ENCODE assay signal across 8 mouse cellular contexts in genomic region chr2:125214592-125214991, GRCm38 (mm10). TPM values are rescaled to one million over a fixed set of nuclear protein-coding genes. Genes with fewer than 3 reads are reported as not detected.
DNase-seq lines count a peak whose midpoint lies in the region; ATAC-seq and TF ChIP-seq lines count a peak whose summit lies in the region.

No protein-coding gene starts in this region.

- 2% methylated on average over 3 of the region's 3 CpGs for WGBS in liver, postnatal 0 days (ENCODE audit: insufficient replicate concordance)

- no peak for TF ChIP-seq EP300 in CH12.LX (IDR thresholded peaks at IDR 0.05; ENCODE audit: low read length)
- TF ChIP-seq EP300 in liver, postnatal 0 days (IDR thresholded peaks at IDR 0.05; ENCODE audit: low read depth) = no peak

- no peak for TF ChIP-seq POLR2A in CH12.LX (IDR thresholded peaks at IDR 0.05; ENCODE audit: low read depth, low read length)
- no peak for TF ChIP-seq POLR2A in cortical plate, adult 2 months (IDR thresholded peaks at IDR 0.05; ENCODE audit: extremely low read depth, insufficient read depth, low read length)

- TF ChIP-seq CTCF in CH12.LX (conservative IDR thresholded peaks at IDR 0.05 in 1 of 2, IDR thresholded peaks at IDR 0.05 in 1 of 2; ENCODE audit: low read depth in 2 of 2, low read length in 2 of 2) = peak; percentile 78 to 79
- peak; percentile 71 for TF ChIP-seq CTCF in cortical plate, adult 2 months (IDR thresholded peaks at IDR 0.05; ENCODE audit: extremely low read depth, insufficient read depth, low read length)
- peak; percentile 81 for TF ChIP-seq CTCF in liver, postnatal 0 days (IDR thresholded peaks at IDR 0.05; ENCODE audit: low read depth)

- H3K79me2 ChIP-seq in CH12.LX (replicated peaks; ENCODE audit: control insufficient read depth, extremely low read depth, insufficient read depth, poor library complexity, severe bottlenecking) = no peaks in the 10 kb centered on the region

- no peaks in the 10 kb centered on the region for H3K9me3 ChIP-seq in CH12.LX (replicated peaks; ENCODE audit: low read length)
- H3K9me3 ChIP-seq in liver, postnatal 0 days (ENCODE audit: low read length) = no peaks in the 10 kb centered on the region

- no peaks in the 10 kb centered on the region for H3K27me3 ChIP-seq in CH12.LX (replicated peaks)
- H3K27me3 ChIP-seq in liver, postnatal 0 days (ENCODE audit: insufficient read depth, low read length) = no peaks in the 10 kb centered on the region

- H3K4me1 ChIP-seq in CH12.LX (ENCODE audit: control insufficient read depth in 1 of 2, insufficient read depth in 2 of 2) = peaks cover 0 to 4% of the 10 kb centered on the region in 2 experiments; a peak in 1 of 4 replicates
- no peaks in the 10 kb centered on the region for H3K4me1 ChIP-seq in cortical plate, adult 2 months (ENCODE audit: control insufficient read depth, insufficient read depth, low read length)
- no peaks in the 10 kb centered on the region for H3K4me1 ChIP-seq in liver, postnatal 0 days (ENCODE audit: insufficient read depth)

- ATAC-seq in liver, postnatal 0 days = no peak

- dilution Hi-C loops in CH12.LX (cut with MboI; ENCODE audit: extremely low pct_ligation_motif_present, extremely low pct_unique_long_range_greater_than_20kb, low sequenced_read_pairs) = no loop called here

- in situ Hi-C loops in CH12.LX (cut with MboI; ENCODE audit: low pct_ligation_motif_present, low pct_unique_long_range_greater_than_20kb, low sequenced_read_pairs) = loop anchor here (25.0 kb wide), 1 partner anchor 1902 kb away; no protein-coding TSS in a partner anchor

- no peak overlapping the region for H3K9ac ChIP-seq in CH12.LX (ENCODE audit: insufficient read depth, low read depth)
- no peak overlapping the region for H3K9ac ChIP-seq in liver, postnatal 0 days (replicated peaks)

- H3K27ac ChIP-seq in CH12.LX (ENCODE audit: insufficient read depth, low read depth) = no peak overlapping the region
- H3K27ac ChIP-seq in cortical plate, adult 2 months (ENCODE audit: insufficient read depth, low read length) = no peak overlapping the region
- no peak overlapping the region for H3K27ac ChIP-seq in liver, postnatal 0 days (ENCODE audit: low read depth)

- H3K4me2 ChIP-seq in CH12.LX (ENCODE audit: insufficient read depth, low read depth, poor library complexity, severe bottlenecking) = no peak overlapping the region
- H3K4me2 ChIP-seq in liver, postnatal 0 days (ENCODE audit: low read depth, low read length) = no peak overlapping the region

- no peak overlapping the region for H3K4me3 ChIP-seq in CH12.LX (replicated peaks in 1 of 3; ENCODE audit: low read depth in 2 of 3, low read length in 2 of 3, poor library complexity in 1 of 3)
- no peak overlapping the region for H3K4me3 ChIP-seq in cortical plate, adult 2 months (ENCODE audit: insufficient read depth, low read length)
- H3K4me3 ChIP-seq in liver, postnatal 0 days (ENCODE audit: low read depth, low read length) = no peak overlapping the region

- no peaks in the 10 kb centered on the region for H3K36me3 ChIP-seq in CH12.LX (replicated peaks in 1 of 2; ENCODE audit: control insufficient read depth in 1 of 2, insufficient read depth in 1 of 2, low read length in 1 of 2)
- H3K36me3 ChIP-seq in liver, postnatal 0 days (replicated peaks; ENCODE audit: insufficient read depth, low read length) = no peaks in the 10 kb centered on the region

- DNase-seq in CH12.LX (ENCODE audit: extremely low read depth) = peak; percentile 72
- DNase-seq in adrenal gland, adult 2 months = peak; percentile 32
- DNase-seq in heart, adult 8-10 months (ENCODE audit: low spot score) = peak; percentile 59
- peak; percentile 86 for DNase-seq in kidney, postnatal 10 days
- DNase-seq in liver, postnatal 0 days = peak; percentile 75
- DNase-seq in retina, adult 2 months (ENCODE audit: low read depth, low spot score) = peak; percentile 38
- DNase-seq in thymus, postnatal 4 days = peak; percentile 79

- peak; percentile 78 for TF ChIP-seq RAD21 in CH12.LX (IDR thresholded peaks at IDR 0.05; ENCODE audit: low read depth, low read length)

TF ChIP-seq in CH12.LX, 34 proteins besides CTCF, POLR2A, EP300 and RAD21:
- TF ChIP-seq SMC3 (IDR thresholded peaks at IDR 0.05; ENCODE audit: low read depth, low read length) = peak; percentile 65
- TF ChIP-seq MYC (IDR thresholded peaks at IDR 0.05; ENCODE audit: low read depth, low read length) = no peak
- no peak for TF ChIP-seq E2F4 (IDR thresholded peaks at IDR 0.05; ENCODE audit: insufficient replicate concordance, low read depth, low read length)
- TF ChIP-seq JUND (conservative IDR thresholded peaks at IDR 0.05; ENCODE audit: low read depth, low read length) = 0 out of 2 replicates have a peak, but pooled peaks have one; percentile 13

RNA-seq across cellular contexts. Expression of gene Dut, which starts 32.4 kb away (rescaled TPM):
- 197 and 272 TPM in 2 replicates for total RNA-seq in CH12.LX (2012; rRNA removed)
- total RNA-seq in CH12.LX (2014; rRNA removed) = 348 and 351 TPM in 2 replicates
- polyA plus RNA-seq in CH12.LX (2012; ENCODE audit: insufficient read length, low read depth) = 228 and 232 TPM in 2 replicates
- 10 to 100 TPM; 15.7 to 23.6 TPM for total RNA-seq in adrenal gland, adult 2 months (2021)
- polyA plus RNA-seq in adrenal gland, adult 2 months (2012; rRNA removed) = 50.0 and 66.9 TPM in 2 replicates
- 32.4 and 34.6 TPM in 2 replicates for polyA plus RNA-seq in cortical plate, adult 2 months (2012; rRNA removed)
- 10 to 100 TPM; 29.6 to 32.2 (median 30.4) TPM for total RNA-seq in heart, adult 8-10 months (2022)
- polyA plus RNA-seq in liver, postnatal 0 days (2015; fragmentation: Nextera tagmentation; extraction: Ambion mirVana) = 60.2 and 66.0 TPM in 2 replicates

Comparison
In these comparisons a context has a peak if more than half of its experiments do, and no peak if none do; other contexts are left out.
1. DNase-seq: peak in every context shown above with its lines; median percentile 86 in kidney, postnatal 10 days; 79 in thymus, postnatal 4 days; 75 in liver, postnatal 0 days; 72 in CH12.LX; 59 in heart, adult 8-10 months; 38 in retina, adult 2 months; 32 in adrenal gland, adult 2 months.